Mouse (Mus musculus) kidney, postnatal 4 days (tissue): ENCODE data around the gene Znhit6.

Source experiments
- DNase-seq, 2 experiments: peaks; one replicate each; pipeline ENCODE4 v3.0.0; 2021; ENCODE audit warnings: mixed read lengths in 2 of 2

The Znhit6 gene

DNA sequence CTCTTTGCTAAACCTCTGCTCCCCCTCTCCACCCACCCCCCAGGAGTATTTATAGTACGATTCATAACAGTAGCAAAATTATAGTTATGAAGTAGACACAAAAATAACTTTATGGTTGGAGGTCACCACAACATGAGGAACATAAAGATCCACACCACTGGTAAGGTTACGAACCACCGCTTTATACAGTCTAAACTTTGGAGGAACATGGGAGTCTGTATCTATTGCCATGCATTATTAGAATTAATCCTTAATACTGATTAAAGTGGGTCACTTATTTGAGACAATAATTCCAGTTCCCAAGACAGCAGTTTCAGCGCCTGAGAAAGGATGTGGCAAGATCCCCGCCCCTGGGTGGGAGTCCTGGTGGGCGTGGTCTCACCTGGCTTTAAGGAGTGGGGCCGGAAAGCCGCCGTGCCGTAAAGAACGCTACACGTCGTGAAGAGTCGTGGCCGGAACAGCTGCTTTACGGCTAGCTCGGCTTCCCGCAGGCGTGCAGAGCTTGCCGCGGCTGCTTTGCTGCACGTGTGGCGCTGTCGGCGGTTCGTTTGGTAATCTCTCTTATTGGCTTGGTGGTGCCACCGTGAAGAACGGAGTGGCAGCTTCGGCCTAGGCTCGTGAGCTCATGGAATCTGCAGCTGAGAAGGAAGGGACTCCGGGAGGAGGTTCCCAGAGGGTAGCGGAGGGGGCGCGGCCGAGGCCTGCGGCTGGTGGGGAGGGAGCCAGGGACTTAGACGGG lies at the start of gene Znhit6:
Gene Znhit6 (plus strand): TSS at position 463 of the 739 bp plus-strand sequence.
- DNase-seq: peak; percentile 95 to 97

DNA sequence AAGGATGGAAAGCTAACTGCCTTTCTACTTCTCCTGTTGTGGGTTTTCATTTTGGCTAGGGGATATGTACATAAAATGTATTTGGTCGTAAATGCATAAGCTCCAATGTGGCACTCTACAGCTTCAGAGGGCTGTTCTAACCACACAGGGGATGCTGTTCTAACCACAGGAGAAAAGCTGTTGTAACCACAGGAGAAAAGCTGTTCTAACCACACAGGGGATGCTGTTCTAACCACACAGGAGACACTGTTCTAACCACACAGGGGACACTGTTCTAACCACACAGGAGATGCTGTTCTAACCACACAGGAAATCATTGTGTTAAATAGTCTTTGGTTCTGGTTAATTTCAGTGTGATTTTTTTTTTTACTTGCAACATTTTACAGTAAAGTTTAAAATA lies 38.1 kb upstream of the Znhit6 start:
- DNase-seq: no peak

DNA sequence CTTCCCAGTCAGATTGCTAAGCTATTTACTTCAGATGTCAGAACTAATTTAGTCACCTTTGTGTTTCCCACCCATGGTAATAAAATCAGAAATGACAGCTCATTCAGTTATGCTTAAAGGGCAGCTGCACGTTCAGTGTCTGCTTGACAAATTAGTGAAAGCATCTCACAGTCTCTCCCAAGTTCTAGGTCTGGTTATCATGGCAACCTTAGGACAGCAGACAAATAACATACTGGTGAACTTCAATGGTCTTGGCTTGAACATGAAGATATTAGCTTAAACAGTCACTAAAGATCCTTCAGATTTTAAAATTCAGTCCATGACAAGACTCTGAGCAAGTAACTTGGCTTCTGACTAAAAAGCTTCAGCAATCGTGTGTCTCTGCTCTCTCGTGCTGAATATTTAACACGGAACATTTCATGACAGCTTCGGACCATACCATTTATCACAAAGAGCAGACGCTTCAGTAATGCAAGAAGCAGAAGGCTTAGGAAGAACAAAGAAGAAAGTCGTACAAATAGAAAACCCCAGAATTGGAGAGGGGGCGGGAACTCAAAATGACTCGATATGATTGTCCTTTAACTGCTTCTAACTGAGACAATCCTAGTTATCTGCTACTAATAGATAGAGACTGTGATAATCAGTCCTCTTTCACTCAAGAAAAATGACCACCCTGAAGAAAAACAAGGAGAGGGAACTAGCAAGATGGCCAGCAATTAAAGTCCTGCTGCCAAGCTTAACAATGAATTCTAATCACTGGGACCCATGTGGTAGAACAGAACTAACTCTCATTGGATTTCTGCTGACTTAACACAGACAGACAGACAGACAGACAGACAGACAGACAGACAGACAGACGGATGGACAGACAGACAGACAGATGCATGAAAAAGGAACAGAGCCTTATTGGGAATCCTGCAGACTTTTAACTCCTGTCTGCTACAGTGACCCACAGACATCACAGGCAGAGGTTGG lies 27.3 kb upstream of the Znhit6 start:
- no peak for DNase-seq

DNA sequence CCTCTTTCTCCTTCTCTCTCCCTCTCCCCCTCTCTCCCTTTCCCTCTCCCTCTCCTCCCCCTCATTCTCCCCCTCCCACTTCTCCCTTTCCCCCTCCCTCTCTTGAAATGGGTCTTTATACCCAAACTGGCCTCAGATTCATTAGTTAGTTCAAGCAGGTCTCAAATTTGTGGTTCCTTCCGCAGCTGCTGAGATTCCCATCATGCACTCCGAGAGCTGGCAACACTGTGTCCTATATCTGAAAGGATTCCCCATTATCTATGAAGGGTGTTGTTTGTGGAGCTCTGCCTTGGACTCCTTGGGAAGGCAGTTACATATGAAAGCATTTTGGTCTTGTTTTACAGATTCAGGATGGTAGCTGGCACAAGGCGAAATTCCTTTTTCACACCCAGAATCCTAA lies 25.8 kb upstream of the Znhit6 start:
- no peak for DNase-seq

DNA sequence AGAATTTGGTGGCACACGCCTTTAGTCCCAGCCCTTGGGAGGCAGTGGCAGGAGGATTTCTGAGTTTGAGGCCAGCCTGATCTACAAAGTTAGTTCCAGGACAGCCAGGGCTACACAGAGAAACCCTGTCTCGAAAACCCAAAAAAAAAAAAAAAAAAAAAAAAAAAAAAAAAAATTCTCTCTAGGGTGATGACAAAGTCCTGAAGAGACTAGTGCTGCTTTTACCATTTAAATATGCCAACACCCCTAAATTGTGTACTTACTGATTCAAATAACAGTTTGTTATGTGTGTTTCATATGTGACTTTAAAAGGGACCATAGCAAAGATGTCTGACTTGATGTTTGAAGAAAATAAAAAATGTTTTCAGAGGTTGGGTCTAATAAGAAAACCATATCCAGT lies 21.6 kb upstream of the Znhit6 start:
- DNase-seq: no peak

DNA sequence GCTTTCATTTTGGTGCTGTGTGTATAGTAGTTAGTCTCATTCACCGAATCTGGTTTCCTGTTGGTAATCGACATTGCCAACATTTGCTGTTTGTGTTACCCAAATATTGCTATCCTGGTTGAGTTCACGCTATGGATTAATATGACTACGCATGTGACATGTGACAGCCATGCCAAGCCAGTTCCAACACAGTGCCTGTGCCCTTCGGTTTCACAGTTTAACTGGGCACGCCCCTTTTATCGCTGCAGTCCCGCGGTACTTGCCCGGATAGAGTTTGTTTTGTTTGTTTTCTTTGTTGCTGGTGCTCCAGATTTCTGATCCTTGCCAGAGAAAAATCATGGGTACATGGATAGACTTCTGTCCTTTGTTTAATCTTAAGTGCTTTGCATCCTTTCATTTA lies 19.8 kb upstream of the Znhit6 start:
- no peak for DNase-seq

DNA sequence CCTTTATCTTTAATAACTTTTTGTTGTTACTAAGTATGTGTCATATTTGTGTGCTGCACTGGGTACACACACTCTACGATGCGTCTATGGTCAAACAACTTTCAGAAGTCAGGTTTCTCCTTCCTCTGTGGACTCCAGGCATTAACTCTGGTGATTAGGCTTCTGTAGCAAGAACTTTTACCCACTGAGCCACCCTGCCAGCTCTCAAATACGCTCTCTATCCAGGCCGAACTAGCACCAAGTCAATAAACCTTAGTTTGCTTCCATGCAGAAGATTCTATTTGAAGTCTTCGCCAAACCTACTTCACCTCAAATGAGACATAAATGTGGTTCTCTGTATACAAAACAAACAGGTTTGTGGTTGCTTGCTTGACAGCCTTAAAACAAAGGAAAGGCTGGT lies 16.3 kb upstream of the Znhit6 start:
- DNase-seq: no peak

DNA sequence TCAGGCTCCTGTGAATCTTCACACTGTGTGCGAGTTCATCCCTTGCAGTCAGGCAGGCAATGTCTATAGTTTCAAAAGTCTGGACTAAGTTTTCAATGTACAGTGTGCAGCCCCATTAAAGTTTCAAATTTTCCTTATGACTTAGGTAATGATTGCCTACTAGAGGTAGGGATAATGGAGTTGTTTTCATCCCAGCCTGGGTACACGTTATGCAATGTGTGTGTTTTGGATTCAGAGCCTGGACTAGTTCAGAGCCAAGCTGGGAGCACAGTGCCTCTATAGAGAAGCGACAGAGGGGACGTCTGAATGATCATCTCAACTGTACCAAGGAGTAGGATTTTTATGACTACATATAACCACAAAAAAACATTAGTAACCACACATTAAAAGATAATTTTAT lies 15.9 kb upstream of the Znhit6 start:
- DNase-seq: no peak

DNA sequence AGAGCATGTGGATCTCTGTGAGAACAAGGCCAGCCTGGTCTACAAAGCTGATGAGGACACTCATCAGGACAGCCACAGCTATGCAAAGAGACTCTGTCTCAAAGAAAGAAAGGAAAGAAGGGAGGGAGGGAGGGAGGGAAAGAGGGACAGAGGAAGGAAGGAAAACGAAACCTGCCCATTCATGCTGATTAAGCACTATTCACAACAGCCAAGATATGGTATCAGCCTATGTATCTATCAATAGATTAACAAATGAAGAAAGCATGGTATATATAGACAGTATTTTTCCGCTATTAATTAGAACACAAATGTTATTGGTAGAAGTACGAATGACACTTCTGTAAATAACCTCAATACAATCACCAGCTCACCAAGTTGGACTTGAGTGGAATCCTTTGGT lies 1.5 kb upstream of the Znhit6 start:
- no peak for DNase-seq

DNA sequence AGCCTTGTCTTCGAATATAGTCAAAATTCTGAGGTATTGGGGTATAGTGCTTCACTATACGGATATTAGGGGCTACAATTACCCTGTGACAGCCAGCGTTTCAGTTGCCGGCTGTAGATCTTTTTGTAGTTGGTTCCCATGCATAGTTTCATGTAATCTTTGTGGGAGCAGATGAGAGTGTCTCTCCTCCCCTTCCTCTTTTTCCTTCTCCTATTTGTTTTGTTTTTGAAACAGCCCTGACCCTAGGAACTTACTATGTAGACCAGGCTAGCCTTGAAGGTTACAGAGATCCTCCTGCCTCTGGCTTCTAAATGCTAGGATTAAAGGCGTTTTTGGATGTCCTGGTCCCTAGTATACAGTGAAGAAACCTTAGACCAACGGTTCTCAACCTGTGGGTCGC lies 665 bp upstream of the Znhit6 start:
- no peak for DNase-seq

DNA sequence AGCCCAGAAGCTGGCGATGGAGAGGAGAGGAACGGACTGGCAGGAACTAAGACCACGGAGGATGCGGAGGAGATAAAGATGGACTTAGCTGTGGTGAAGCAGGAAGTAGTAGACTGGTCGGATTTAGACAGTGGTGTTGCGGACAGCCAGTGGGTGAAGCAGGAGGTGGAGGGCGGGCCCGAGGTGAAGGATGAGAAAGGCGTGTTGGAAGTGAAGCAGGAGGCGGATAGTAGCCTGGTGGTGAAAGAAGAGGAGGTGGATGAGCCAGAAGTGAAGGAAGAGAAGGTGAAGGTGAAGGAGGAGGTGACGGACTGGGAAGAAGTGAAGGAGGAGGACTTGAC lies 447 bp downstream of the Znhit6 start:
- no peak for DNase-seq

DNA sequence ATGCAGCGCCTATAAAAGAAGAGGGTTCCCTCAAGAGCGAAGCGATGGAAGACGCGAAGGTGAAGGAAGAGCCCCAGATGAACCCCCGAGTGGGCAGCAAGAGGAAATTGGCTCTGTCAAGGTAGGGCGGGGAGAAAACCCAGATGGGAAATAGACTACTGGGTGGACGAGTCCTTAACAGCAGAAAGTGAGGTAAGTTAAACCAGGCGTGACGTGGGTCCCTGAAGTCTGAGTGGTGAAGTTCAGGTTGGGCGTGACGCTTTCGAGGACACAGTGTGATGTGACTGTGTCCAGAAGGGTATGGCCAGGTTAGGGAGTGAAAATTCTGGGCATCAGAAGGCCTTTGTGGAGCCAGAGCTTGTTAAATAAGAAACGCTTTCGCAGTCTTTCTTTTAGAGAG lies 871 bp downstream of the Znhit6 start:
- peak in 1 of 2 experiments; percentile 19 for DNase-seq

DNA sequence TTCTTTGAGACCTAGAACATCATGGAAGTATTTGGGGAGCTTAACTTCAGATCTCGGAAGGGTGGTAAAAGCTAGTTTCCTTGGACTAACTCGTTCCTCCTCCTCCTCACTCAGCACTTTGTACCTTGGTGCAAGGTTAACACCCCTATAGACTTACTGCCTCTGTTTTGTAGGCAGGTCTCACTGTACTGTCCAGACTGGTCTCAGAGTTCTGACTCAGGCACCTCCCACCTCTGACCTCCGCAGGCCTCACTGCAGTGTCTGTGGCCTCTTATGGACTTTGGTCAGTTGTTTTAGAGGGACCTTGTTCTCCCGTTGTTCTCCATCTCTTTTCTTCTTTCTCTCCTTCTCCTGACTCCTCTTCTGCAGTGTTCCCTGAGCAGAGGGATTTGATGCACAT lies 7.0 kb downstream of the Znhit6 start:
- DNase-seq: no peak

DNA sequence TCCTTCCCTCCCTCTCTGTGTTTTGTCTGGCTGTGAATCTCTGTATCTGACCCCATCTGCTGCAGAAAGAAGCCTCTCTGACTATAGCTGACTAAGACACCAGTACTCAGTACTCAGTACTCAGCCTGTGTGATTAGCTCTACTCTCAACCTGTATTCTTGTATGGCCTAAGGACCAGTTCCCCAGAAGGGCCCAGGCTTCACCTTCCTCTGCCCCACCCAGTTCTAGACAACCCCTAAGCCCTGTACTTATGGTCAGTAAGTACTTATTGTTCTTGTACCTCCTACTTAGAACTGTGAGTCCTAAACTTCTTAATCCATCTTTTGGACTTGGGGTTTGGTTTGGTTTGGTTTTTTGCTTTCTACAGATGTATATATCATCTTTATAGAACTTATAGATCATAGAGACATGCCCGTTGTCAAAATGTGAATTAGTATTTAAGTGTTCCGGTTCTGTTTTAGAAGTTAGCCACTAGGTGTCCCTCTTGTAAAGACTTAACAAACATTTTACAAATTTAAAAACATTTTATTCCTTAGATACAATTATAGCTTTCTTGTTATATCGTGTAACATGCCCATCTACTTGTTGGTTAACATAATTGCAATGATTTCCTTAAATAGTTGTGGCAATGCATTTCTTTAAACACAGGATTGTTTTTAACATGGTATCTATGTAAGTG lies 7.7 kb downstream of the Znhit6 start:
- no peak for DNase-seq

DNA sequence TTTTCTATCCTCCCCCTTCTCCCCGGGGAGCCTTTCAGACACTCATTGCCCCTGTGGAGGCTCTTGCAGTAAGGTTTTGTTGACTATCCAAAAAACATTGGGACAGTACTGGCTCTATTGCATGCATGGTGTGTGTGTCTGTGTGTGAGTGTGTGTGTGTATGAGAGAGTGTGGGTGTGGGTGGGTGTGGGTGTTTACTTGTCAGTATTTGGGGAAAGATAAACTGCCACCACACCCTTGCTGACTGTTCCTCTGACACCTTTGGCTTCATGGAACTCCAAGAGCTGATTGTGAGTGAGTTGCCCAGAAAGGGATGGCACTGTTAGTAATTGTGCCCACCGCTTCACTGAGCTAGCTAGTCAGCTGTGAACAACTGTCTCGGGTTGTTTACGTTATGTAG lies 14.6 kb downstream of the Znhit6 start:
- no peak for DNase-seq

DNA sequence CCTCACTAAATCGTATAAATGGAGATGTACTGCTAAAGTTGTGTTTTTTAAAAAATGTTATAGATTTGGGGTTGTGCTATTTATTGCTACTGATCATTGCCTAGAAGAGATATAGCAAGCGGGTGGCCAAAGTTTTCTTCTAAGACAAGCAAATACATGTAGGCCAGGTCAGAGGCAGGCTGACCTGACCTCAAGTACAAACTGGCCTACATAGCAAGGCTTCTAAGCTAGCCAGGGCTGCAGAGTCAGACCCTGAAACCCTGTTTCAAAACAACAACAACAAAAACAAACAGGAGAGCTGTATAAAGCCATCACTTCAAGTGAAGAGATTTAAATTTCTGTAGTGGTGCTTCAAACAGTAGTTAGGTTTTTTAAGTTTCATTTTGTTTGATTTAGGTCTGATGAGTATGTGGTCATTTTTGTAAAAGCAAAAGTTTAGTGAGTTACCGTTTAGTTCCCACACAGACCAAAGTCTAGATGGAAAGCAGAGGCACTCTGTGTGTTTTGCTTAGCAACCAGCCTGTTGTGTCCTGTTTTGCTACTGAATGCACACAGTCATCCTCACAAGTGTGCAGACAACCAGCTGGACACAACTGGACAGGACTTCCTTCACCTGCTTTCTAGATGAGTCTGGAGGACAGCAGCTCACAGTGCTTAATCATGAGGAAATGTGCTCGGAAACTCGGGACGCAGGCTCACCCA lies 16.0 kb downstream of the Znhit6 start:
- no peak for DNase-seq

DNA sequence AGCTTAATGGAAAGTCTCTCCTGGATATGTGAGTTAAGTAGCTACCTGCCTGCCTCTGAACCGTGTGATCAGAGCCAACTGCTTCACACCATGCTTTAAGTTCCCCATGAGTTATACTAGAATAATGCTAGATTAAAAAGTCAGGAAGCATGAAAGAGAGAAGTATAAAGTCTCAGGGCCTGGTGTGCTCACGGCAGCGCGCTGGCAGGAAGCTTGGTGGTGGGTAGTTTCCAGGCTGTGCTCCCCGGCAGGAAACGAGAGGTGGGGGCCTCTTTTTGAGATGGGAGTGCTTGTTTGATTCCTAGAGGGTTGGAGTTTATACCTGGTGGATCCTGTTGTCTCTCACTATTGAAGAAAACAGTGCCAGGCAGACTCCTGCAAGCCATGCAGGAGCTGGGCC lies 19.3 kb downstream of the Znhit6 start:
- DNase-seq: no peak

DNA sequence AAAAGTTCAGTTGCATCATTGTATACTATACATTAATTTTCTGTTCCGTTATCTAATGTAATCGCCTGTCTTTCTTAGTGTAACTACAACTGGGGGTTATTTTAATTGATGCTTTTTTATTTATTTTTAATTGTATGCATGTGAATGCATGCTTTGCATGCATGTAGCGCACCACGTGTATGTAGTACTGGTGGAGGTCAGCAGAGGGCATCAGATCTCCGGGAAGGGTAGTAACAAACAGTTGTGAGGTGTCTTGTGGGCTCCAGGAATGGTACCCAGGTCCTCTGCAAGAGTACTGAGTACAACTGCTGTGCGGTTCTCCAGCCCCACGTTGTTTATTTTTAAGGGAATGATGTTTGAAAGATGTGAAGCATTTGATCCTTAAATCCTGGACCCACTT lies 23.1 kb downstream of the Znhit6 start:
- no peak for DNase-seq

DNA sequence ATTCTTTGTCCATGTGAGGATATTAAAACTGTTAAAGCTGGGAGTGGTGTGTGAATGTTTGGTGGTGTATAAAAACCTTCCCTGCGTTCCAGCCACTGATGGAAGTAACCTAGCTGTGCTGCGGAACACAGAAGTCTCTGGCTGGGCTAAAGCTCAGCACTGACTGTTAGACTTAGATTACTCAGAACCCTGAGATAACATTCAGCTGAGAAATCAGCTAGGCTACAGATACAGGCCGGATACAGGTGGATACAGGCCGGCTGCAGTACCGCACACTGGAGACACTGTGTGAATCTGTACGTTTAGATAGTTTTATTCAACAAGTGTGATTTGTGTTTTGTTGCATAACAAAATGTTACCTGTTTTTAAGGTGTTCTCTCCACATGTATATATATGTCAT lies 24.8 kb downstream of the Znhit6 start:
- DNase-seq: no peak

DNA sequence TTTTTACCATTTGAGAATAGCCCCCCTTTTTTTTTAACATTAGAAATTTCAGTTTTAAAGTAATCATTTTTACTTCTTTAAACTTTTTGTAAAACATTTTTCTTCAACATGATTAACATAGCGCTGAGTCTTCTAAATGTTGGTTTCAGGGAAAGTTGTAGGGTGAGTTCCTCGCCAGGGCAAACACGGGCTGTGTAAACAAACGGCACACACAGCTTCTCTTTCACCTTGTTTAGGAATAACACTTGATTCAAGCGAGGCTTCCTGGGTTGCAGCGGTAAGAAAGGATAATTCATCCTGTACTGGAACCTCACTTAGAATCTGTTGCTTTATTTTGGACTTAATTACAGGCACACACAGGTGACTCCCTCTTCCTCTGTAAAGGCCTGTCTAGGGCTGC lies 25.3 kb downstream of the Znhit6 start:
- no peak for DNase-seq

DNA sequence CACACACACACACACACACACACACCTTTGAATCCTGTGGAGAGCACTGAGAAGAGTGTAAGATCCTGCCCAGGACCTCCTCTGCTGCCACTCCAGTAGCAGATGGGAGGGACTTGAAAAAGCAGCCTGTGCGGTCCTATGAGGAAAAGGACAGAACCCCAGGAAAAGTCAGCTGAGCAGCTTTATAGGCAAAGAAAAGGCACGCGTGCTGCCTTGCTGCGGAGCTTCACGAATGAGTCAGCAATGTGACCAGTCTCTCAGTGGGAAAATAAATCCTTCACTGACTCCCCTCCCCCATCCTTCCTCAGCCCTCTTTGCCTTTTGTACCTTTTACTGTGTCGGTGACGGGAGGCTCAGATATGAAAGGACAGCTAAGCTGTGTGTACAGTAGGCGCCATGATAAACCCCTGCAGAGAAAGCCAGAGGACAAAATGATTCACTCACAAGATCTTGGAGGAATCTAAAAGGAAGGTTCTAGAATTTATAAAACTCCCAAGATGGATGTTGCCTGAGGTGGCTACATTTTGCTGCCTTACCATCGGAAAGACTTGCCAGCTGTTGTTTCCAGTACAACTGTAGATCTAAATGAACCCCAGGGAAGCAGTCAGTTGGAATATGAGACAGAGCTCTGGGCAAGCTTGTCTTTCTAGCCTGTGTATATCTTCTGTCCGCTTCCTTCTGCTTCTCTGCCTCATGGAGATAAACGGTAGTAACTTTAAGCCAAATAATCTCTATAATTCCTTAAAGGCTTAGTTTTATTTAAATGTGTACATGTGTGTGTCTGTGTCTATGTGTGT lies 26.6 kb downstream of the Znhit6 start:
- peak; percentile 35 to 54 for DNase-seq

DNA sequence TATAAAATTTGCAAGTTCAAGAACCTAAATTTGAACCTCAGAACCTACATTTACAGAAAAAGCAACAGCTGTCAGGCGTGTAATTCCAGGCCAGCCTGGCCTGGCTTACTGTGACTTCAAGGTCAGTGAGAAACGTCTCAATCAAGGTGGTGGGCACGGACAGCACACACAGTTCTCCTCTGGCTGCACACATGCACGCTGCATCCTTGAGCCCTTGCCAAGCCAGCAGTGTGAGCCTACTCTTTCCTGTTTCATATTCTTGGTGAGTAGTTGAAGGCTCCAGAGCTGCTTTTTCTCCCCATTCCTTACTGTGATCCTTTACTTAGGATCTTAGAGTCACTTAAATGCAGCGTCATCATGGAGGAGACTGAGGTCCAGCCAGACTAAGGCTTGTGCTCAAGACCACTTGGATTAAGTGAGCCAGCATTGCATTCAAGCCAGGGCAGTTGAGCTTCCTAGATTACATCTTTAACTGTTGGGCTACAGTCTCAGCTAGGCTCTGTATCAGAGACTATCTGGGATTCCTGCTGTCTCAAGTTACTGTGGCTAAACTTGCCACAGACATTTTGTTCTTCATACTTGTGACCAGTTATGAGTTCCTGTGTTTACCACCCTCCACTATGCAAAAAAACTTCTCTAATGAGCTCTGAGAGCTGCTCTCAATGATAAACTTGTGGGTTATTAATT lies 29.6 kb downstream of the Znhit6 start:
- no peak for DNase-seq
